Mouse (Mus musculus) 3134 (cell line): ENCODE data around the gene Dpm3.

Source experiments
- DNase-seq: peaks from one replicate; pipeline ENCODE4 v3.0.0-alpha.2; 2011; ENCODE audit warnings: low spot score; ENCODE audit not compliant: insufficient read length; ENCODE audit errors: extremely low read depth

Gene Dpm3

DNA sequence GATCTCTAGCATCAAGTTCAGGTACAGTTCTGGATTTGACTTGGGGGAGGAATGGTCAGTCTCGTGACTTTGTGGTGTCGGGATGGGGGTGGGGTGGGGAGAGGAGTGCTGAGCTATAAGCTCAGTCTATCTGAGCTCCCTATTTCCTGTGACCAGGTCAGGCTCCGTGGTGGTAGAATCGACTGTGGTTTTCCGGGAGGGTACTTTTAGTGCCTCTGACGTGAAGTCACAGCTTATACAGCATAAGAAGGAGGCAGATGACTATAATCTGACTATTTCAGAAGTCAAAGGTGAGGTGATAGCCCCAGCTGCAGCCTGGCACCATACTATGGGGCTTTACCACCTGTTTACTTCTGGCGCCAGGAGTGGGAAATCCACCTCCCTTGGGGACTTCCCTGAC lies 27.8 kb upstream of the Dpm3 start:
- no peak for DNase-seq

DNA sequence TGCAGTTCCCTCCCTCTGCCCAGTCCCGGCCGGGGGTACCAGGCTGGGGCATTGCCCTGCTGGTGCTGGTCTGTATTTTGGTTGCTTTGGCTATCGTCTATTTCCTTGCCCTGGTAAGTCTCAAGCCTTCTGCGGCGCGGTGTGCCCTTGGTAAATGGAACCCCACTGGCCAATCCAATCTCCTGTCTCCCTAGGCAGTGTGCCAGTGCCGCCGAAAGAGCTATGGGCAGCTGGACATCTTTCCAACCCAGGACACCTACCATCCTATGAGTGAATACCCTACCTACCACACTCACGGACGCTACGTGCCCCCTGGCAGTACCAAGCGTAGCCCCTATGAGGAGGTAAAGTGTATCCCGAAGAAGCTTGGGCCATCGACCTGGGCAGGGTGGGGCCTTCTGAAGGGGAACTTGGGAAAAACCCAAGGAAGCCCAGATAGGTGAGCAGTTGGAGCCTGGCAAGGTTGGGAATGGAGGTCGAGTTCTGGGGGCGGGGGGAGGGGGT lies 27.3 kb upstream of the Dpm3 start:
- no peak for DNase-seq

DNA sequence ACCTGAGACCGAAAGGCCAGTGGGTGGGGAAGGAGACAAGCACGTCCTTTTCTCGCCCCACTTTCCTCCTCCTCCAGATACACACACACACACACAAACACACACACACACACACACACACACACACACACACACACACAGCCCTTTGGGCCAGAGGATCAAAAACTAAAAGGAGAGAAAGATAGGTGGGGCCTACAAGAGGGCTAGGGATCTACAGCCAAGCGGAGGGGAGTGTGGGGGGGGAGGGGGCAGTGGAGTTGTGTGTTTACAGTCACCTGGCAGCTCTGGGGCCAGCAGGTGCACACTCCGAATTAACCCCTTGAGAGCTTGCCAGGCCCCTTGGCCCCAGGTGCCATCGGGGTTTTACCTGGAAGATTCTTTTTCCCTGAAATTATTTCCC lies 26.5 kb upstream of the Dpm3 start:
- DNase-seq: no peak

DNA sequence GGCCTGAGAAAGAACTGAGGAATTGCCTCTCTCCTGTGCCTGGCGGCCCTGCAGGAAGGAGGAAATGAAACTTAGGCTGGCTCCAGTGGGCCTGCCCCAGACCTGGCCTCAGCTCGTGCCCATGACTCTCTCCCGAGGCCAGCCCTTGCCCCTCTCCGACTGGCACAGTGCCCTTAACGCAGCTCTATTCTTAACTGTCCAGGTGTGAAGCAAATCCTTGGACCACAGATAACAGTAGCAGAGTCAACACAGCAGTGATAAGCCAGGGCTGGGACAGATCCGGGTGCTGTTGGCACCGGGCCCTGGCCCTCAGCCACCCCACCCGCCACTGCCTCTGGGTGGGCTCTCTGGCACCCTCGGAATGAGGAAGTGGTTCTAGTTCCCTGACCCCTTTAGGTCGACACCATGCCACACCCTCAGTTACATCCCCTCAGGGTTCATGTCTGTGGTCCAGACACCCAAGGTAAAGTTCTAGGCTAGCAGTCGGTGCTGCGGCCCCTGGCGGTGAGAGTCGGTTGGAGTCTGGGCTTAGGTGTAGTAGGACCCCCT lies 25.5 kb upstream of the Dpm3 start:
- peak; percentile 44 for DNase-seq

DNA sequence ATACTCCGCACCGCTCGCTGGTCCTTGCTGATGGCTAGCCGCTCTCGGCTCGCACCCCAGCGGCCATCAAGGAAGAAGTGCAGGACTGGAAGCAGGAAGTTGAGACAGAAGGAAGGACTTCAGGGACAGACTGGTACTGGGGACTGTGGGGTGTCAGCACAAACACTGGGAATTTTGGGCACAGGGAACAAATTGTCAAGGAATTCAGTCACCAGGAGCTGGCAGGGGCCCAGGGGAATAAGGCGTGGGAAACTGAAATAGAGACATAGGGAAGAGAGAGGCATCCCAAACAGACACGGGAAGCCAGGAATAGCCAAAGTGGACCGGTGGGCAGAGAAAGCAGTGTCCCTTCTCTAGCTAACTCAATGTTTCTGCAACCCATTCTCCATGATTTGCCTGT lies 22.6 kb upstream of the Dpm3 start:
- DNase-seq: no peak

DNA sequence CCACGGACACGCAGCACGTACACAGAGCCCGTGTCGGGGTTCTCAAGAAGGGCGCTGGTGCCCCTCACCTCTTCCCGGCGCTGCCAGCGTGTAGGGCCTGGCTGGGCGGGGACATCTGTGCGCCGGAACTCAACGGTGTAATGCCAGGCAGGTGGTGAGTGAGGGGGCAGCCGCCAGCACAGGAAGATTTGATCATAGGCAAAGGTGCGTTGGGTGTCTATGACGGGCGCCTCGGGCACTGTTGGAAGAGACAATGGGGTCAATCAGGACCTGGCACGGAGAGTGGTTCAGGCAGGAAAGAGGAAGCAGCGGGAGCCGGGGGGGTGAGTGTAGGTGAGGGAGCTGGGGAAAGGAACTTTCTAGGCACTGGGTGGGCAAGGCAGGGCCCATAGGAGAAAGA lies 21.5 kb upstream of the Dpm3 start:
- no peak for DNase-seq

DNA sequence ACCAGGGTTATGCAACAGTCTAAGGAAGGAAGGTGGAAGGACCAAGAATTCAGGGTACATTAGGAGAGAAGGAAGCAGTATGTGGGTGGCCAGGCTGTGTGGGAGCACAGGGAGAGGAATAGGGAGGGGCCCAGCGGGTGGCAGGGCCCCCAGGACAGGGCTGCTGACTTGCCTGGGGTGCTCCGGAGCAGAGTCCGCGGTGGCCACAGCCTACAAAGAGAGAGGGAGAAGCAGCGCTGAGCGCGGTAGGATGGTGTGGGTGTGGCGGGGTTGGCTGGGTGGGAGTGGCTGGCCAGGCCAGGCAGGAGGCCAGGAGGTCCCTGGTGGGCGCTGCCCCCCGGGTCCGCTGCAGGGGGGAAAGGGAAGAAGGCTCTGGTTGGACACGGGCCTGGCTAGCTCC lies 20.7 kb upstream of the Dpm3 start:
- DNase-seq: no peak

DNA sequence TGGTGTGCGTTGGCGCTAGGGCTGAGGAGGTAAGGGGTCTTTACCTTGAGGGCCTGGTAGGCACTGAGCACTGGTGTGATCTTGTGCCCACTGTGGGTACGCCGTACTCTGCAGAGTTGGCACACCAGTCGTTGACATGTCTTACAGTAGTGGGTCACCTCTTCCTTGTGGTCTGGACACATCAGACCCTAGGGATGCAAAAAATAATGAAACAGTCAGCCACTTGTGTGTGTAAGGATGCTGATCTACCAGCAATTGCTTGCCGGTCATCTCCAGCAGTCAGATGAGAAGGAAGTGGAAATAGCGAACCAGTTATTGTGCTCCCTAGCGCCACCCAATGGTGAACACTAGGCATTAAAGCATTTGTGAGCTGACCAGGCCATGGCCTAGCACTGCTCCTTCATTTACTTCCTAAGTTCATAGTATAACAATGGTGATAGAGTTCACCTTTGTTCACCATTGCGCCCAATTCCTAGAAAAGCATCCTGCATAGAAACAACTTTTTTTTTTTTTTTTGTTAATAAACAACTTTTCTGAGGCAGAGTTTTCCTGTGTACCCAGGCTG lies 16.7 kb upstream of the Dpm3 start:
- DNase-seq: no peak

DNA sequence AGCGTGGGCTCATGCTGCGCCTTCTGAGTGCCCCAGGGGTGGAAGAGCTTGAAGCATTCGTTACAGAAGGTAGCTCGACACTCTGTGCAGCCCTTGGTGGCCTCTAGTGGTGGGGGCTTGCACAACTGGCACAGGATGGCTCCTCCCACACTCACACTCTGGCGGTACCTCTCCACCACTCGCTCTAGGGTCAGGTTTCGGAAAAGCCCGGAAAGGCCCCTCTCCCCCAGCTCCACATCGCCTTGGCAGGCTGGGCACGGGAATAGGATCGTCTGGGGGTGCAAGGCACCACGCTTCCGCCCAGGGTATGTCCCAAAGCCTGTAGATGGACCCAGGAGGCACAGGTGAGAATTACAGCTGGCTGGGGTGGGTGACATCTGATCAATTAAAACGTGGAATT lies 15.5 kb upstream of the Dpm3 start:
- DNase-seq: no peak

DNA sequence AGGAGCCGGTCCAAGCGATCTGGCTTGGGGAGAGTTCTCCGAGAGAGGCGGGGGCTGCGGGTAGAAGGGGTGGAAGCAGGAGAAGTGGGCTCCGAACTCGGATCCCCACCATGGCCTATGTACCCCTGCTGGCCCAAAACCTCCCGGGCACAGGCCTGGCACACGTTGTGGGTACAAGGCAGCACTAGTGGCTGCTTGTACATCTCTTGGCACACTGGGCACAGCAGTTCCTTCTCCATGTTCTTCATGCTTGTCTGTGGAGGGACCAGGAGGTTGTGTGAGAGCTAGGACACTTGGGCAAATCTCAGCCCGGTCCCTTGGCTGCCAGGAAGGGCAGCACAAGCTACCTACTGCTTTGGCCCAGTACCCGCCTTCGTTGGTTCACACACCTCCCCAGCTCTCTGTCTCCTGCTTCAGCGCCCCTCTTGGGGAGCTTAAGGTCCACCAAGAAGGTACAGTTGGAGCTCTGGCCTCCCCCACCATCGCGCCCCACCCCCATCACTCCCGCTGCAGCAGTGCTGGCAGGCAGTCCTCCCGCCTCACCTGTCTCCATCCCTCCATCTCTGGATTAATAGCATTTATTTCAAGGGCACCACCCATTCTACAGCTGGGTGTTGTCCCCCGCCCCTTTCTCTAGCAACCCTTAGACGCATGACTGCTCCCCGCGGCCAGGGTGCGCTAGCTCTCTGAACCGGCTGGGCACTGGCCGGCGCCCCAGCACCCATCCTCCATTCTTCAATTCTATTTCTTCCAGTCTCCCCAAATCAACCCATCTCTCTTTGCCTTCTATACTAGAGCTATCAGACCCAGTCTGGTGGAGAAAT lies 14.8 kb upstream of the Dpm3 start:
- no peak for DNase-seq

DNA sequence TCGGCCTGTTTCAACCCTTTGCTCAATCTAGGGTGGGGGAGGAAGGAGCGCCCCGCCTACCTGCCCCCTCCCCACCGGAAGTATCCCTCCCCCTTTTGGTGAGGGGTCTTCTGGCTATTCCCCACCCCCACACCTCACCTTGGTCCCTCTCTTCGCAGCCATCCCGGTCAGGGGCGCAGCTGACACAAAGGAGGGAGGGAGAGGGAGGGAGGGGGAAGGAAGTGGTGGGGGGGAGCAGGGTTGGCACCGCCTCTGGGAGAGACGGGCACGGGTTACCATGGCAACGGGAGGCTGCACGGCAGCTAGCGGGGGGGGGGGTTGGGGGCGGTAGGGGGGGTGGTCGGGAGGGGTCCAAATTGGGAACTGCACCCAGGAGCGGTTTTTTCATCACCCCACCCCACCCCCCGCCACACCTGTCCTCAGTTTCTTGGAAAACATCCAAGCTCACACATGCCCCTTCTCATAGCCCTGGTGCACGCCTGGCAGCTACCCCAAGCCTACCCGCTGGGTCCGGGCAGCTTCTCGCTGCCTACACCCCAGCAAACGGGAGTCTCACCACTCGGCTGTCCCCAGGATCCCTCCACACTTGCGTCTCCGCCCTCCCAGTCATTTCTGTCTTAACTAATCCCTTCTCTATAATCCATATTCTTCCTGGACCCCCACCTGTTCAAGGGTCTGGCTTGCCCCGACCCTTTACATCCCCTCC lies 14.0 kb upstream of the Dpm3 start:
- DNase-seq: no peak

DNA sequence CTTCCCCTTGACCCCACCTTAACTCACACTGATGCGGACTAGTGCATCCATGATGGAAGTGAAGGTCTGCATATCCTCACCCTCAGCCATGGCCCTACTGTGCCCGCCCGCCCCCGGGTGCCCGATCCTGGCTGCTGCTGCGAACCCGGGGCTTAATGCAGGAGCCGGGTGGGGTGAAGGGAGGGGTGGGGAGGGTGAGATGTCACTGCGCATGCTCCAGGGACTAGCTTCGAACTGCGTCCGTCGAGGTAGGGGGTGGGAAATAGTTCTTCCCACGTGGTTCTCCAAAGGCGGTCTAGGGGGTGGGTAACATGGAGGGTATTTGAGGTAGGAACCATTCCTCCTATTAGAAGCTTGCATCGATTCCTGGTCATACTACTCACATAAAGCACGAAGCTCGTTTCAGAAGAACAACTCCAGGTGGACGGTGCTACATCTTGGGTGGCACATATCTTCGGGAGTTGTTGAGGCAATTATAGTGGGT lies 13.4 kb upstream of the Dpm3 start, which contains the start of gene Krtcap2:
Gene Krtcap2, plus strand, starts transcription at position 279 of the 484 bp plus-strand sequence.
- DNase-seq: no peak

DNA sequence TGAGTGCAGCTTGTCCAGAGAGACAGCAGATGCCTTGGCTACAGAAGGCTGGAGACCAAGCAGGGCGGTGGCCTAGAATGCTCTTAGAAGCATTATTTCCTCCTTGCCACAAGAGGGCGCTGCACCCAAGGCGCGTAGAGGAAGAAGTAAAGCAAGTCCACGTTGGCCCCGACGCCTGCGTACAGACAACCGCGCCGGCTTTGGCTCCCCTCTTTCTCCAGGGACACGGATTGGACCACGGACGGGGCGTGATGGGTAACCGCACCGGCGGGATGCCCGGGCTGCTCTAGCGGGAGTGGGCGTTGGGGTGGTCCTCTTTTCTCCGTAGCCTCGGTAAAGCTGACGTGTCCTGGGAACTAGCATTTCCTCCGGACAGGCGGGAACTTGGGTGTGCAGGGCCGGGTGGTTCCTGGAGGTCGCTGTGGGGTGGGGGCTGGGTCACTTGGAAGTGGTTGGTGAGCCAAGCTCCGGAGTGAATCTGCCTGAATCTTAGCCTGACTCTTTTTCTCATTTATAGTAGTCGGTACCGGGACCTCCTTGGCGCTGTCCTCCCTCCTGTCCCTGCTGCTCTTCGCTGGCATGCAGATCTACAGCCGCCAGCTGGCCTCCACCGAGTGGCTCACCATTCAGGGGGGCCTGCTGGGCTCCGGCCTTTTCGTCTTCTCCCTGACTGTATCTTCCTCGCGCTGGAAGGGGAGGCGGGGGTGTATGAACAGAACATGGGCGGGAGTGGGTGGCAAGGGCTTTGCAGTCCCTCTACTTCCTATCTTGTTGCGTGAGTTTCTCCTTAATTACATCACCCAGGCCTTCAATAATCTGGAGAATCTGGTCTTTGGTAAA lies 12.7 kb upstream of the Dpm3 start, which contains the start of gene Trim46:
Gene Trim46, minus strand, starts transcription at position 49 of the 840 bp plus-strand sequence.
- DNase-seq: peak; percentile 91

DNA sequence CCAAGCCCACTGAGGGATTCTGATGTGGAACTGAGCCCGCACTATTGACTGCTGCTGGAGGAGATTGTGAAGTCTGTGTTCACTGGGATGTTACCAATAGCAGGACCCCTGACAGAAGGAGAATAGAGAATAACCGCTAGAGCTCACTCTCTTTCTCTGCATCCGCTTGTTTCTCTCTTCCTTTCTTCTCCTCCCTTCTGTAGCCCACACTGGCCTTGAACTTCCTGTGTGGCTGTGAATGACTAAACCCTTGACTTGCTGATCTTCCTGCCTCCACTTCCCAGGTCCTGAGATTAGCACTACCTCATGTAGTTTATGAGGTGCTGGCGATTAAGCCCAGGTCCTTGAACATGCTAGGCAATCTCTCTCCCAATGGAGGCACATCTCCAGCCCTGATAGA lies 11.7 kb upstream of the Dpm3 start:
- DNase-seq: no peak

DNA sequence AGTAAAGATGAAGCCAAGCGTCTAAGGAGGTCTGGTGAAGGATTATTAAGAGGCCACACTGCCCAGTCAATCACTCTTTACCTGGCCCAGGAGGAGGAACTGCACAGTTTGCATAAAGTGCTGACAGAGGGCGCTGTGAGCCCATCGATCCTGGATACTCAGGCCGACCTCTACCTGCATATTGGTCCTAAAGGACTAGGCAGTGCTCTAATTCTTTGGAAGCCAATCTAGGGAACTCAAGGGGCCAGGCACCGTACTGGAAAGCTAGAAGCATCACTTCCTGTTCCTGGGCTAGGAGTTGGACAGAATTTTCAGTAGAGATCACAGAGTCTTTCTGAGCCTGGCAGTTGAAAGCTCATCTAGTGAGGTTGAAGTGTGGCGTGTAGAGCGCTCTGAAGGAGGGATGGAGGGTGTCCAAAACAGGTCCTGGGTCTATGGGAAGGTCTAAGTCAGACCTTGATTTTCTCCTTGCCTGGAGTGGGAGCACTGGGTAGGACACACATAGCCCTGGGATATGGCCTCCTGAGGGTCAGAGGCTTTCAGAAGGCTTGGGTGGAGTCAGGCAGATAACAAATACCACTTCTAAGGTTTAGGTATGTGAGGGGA lies 8.6 kb upstream of the Dpm3 start:
- no peak for DNase-seq

DNA sequence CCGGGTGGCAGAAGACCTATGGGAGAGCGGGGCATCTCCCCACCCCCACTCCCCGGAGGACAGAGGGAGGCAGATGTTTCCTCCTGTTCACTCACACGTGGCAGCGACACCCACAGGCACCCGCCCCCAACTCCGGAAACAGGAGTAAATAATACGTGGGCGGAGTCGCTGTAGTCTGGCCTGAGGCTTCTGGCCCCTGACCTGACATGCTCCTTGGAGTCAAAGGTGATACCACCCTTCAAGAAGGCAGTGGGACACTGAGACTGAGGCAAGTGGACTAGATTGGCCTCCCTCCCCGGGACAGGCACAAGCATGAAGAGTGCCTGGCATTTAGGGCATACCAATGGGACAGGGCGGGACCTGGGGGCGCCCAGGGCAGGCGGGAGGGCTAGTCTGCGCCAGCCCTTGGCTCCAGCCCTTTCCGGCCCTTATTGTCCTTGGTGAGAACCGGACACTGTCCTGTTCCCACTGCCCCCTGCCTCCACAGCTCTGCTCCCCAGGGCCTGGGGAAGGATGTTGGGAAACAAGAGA lies 7.7 kb upstream of the Dpm3 start:
- DNase-seq: no peak

DNA sequence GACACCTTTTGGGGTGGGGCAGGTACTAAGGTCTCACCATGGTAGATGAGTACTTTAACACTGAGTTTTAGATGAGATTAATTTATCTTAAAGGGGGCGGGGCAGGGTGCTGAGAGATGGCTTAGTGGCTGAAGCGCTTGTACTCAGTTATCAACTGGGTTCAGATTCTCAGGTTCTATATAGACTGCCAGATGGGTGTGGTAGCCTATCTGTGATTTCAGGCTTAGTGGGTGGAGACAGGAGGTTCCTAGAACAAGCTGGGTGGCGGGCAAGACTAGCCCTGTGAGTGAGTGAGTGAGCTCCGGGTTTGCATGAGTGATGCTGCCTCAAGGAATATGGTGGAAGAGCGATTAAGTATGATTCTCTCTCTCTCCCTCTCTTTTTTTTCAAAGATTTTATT lies 4.2 kb upstream of the Dpm3 start:
- DNase-seq: no peak

DNA sequence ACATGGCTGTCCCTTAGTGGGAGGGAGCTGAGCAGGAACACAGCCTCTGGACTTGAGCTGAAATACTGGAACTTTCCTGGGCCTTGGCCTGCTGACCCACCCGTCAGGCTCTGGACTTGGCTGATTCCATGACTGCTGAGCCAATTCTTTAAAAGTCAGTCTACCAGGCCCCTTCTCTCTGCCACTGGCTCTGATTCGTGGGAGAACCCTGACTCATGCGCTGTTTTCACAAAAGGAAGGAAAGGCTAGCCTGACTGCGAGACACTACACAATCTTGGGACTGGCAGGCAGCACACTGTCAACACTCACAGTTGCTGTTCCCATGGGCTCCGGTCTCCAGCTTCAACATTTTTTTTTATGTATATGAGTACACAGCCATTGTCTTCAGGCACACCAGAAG lies 3.0 kb upstream of the Dpm3 start:
- DNase-seq: no peak

DNA sequence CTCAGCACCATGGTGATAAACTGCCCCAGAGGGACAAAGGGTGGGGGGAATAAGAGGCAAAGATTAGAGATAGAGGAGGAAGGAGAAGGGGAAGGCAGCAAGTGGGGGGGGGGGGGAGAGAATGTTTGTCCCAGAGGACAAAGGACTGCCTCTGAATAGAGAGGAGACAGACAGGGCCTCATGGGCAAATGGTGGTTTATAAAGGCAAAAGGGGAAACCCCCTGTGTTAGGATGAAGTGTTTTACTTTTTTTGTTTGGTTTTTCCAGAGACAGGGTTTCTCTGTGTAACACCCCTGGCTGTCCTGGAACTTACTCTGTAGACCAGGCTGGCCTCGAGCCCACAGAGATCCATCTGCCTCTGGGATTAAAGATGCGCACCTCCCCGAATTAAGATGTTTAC lies 1.1 kb downstream of the Dpm3 start:
- no peak for DNase-seq

DNA sequence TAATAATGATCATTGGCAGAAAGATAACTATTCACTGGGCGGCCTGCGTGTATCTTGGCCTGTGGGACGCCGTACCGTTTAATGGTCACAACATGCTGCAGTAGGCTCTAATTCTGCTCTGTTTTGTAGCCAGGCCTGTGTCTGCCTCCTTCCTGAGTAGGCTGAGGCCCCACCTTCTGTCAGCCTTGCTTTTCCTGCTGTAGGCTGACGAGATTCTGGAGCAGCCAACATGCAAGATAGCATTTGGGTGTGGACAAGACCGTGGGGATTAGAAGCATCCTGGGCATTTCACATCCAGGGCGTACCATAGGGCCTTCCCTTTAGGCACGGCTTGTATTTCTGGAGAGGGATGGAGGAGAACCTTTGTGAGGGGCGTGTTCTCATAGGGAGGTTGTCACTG lies 3.3 kb downstream of the Dpm3 start:
- DNase-seq: no peak
